Mouse (Mus musculus) hindbrain, embryonic 10.5 days (tissue): Measurements from ENCODE around the gene Map3k4. TPM values are rescaled to one million over a fixed set of nuclear protein-coding genes. Genes with fewer than 3 reads are reported as not detected.

Experiments
- DNase-seq: peaks from one replicate; pipeline ENCODE4 v3.0.0-alpha.2; 2017; ENCODE audit warnings: low spot score
- H3K27ac ChIP-seq: fragments of 300-500 bp; sonication (generic); 2 replicates; pipeline ENCODE4 v1.5.1; 2016; ENCODE audit warnings: mild to moderate bottlenecking, moderate library complexity
- H3K27me3 ChIP-seq: fragments of 300-500 bp; sonication (generic); 2 replicates; pipeline ENCODE4 v1.6.1; 2016; ENCODE audit warnings: mild to moderate bottlenecking; ENCODE audit not compliant: poor library complexity, insufficient read depth, severe bottlenecking
- H3K36me3 ChIP-seq: fragments of 300-500 bp; sonication (generic); 2 replicates; pipeline ENCODE4 v1.6.1; 2016; ENCODE audit warnings: mild to moderate bottlenecking, moderate library complexity
- H3K4me1 ChIP-seq: fragments of 300-500 bp; sonication (generic); replicated peaks from 2 replicates; pipeline ENCODE4 v1.6.1; 2016; ENCODE audit warnings: mild to moderate bottlenecking
- H3K4me3 ChIP-seq: fragments of 300-500 bp; sonication (generic); 2 replicates; pipeline ENCODE4 v1.5.1; 2016; ENCODE audit warnings: mild to moderate bottlenecking, moderate library complexity
- H3K9me3 ChIP-seq: fragments of 300-500 bp; sonication (generic); 2 replicates; pipeline ENCODE4 v1.6.1; 2016; ENCODE audit warnings: mild to moderate bottlenecking, moderate library complexity
- WGBS: fragments of 180-500 bp; shearing (Covaris S2); methylation state at CpG from one replicate; pipeline ENCODE4 v1.1.7; 2016; 5-methylcytosine and 5-hydroxymethylcytosine counted together
- polyA plus RNA-seq: library from polyadenylated mRNA; unstranded; fragments of >200 nt; fragmentation: Nextera tagmentation; extraction: Ambion mirVana; gene quantifications from 2 replicates; pipeline ENCODE4 v1.2.1, GENCODE M21; 2016

The Map3k4 gene
- polyA plus RNA-seq, 1 experiment from 2014 or later: 47.7 TPM

GRCm38 (mm10) chr17:12179766-12180165 is 138.8 kb downstream of the Map3k4 start:
- 90% methylated on average over 2 of the region's 2 CpGs for WGBS
- Histone ChIP-seq H3K27me3 (no peaks in the 10 kb centered on the region), H3K4me1 (no peaks in the 10 kb centered on the region), H3K27ac (no peak overlapping the region), H3K9me3 (peaks cover 13% of the 10 kb centered on the region; the same call in 1 of the 2 replicates), H3K36me3 (peaks cover 35% of the 10 kb centered on the region), H3K4me3 (no peak overlapping the region)
- no peak for DNase-seq

- H3K9me3 ChIP-seq: peaks cover 13% of the 10 kb centered on the region; the same call in 1 of the 2 replicates
- no peak overlapping the region for H3K27ac ChIP-seq
- no peaks in the 10 kb centered on the region for H3K4me1 ChIP-seq
- peaks cover 39% of the 10 kb centered on the region for H3K36me3 ChIP-seq
- WGBS: 91% methylated on average over 7 of the region's 7 CpGs
- no peaks in the 10 kb centered on the region for H3K27me3 ChIP-seq
- H3K4me3 ChIP-seq: no peak overlapping the region
- no peak for DNase-seq
Observed at GRCm38 (mm10) chr17:12179339-12179738, 139.3 kb downstream of the Map3k4 start.

Other genes starting within 250 kb of the Map3k4 start
- gene Agpat4, start 200.1 kb downstream of the Map3k4 start, polyA plus RNA-seq: 44.4 and 47.0 TPM in 2 replicates
- not detected in 2 replicates for gene Plg, start 59.8 kb upstream of the Map3k4 start, polyA plus RNA-seq
- 0.07 TPM in 1 of 2 replicates, not detected in the other for gene Slc22a3, start 188.9 kb upstream of the Map3k4 start, polyA plus RNA-seq